Mouse (Mus musculus) spleen, adult 2 months (tissue): ENCODE measurements at regions not wholly inside any gene's neighbourhood (a gene's known extent, or its start where the extent isn't known, plus 50 kb on each side); places are given as distances from the start of the nearest gene placed in this dataset.

Experiments
- CTCF ChIP-seq: fragments of 200-500 bp; IDR thresholded peaks from 2 replicates; pipeline ENCODE4 v1.5.1; 2011; ENCODE audit warnings: mild to moderate bottlenecking, inconsistent platforms; ENCODE audit not compliant: insufficient read depth, insufficient read length, insufficient replicate concordance; ENCODE audit errors: extremely low read depth
- POLR2A ChIP-seq: fragments of 200-500 bp; IDR thresholded peaks from 2 replicates; pipeline ENCODE4 v1.6.1; 2011; ENCODE audit warnings: low read depth, low read length, inconsistent platforms

DNA sequence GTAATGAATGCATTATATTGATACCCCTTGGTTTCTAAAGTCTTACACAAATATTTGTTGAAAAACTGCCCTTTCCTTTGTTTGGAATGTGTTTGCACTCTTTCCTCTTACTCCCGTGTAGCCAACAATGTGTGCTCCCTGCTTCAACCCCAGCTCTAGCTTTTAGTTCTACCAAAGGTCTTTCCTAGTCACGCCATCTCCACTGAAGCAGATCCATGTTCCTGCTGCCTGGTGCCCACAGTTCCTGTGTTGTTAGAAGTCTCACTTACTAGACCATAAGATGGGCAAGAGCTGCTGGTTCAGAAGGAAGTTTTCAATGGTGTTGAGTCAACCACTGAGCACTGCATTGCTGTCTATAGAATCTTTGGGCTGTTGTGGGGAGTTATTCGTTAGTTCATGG lies 137.0 kb downstream of the Klf5 start:
- TF ChIP-seq CTCF (no peak), POLR2A (no peak)
